Mouse (Mus musculus): ENCODE data around the gene Kdm1b. TPM values are rescaled to one million over a fixed set of nuclear protein-coding genes. Genes with fewer than 3 reads are reported as not detected.

Kdm1b gene
- 15.3 TPM for polyA plus RNA-seq (2014; fragmentation: Illumina TruSeq; extraction: RNeasy Lipid Tissue Mini Kit (QIAGEN cat#74804); ENCODE audit: low read depth, low replicate concordance)

GRCm38 (mm10) chr13:47043030-47043680, at the start of gene Kdm1b:
Gene Kdm1b, plus strand, starts transcription at chr13:47043499.

GRCm38 (mm10) chr13:47014334-47015194, 28.7 kb upstream of the Kdm1b start, which contains the start of gene Nhlrc1:
Gene Nhlrc1, minus strand, starts transcription at chr13:47014850.

GRCm38 (mm10) chr13:47044617-47044947, 1.3 kb downstream of the Kdm1b start, which contains the start of gene Tpmt:
Gene Tpmt, minus strand, starts transcription at chr13:47044737.

GRCm38 (mm10) chr13:47105711-47106579, 62.6 kb downstream of the Kdm1b start, which contains the start of gene Dek:
Gene Dek, minus strand, starts transcription at chr13:47106201.

GRCm38 (mm10) chr13:47122537-47123430, 79.5 kb downstream of the Kdm1b start, which contains the start of gene Rnf144b:
Gene Rnf144b, plus strand, starts transcription at chr13:47122656.

Other genes with a start within 250 kb of the Kdm1b start
- 2.5 TPM for gene Kif13a, start 113.6 kb upstream of the Kdm1b start, polyA plus RNA-seq (2014; fragmentation: Illumina TruSeq; extraction: RNeasy Lipid Tissue Mini Kit (QIAGEN cat#74804); ENCODE audit: low read depth, low replicate concordance)
- gene Nhlrc1, start 28.6 kb upstream of the Kdm1b start, polyA plus RNA-seq (2014; fragmentation: Illumina TruSeq; extraction: RNeasy Lipid Tissue Mini Kit (QIAGEN cat#74804); ENCODE audit: low read depth, low replicate concordance) = 1.1 TPM
- 20.4 TPM for gene Tpmt, start 1.2 kb downstream of the Kdm1b start, polyA plus RNA-seq (2014; fragmentation: Illumina TruSeq; extraction: RNeasy Lipid Tissue Mini Kit (QIAGEN cat#74804); ENCODE audit: low read depth, low replicate concordance)
- 121 TPM for gene Dek, start 62.7 kb downstream of the Kdm1b start, polyA plus RNA-seq (2014; fragmentation: Illumina TruSeq; extraction: RNeasy Lipid Tissue Mini Kit (QIAGEN cat#74804); ENCODE audit: low read depth, low replicate concordance)
- 37.6 TPM for gene Rnf144b, start 79.2 kb downstream of the Kdm1b start, polyA plus RNA-seq (2014; fragmentation: Illumina TruSeq; extraction: RNeasy Lipid Tissue Mini Kit (QIAGEN cat#74804); ENCODE audit: low read depth, low replicate concordance)